Mouse (Mus musculus) yolk sac, embryonic 10.5 days (tissue): Measurements from ENCODE around the gene 1700034J05Rik.

Source experiments
- DNase-seq: peaks from one replicate; pipeline ENCODE4 v3.0.0-alpha.2; 2017; ENCODE audit warnings: low spot score

Gene 1700034J05Rik

DNA sequence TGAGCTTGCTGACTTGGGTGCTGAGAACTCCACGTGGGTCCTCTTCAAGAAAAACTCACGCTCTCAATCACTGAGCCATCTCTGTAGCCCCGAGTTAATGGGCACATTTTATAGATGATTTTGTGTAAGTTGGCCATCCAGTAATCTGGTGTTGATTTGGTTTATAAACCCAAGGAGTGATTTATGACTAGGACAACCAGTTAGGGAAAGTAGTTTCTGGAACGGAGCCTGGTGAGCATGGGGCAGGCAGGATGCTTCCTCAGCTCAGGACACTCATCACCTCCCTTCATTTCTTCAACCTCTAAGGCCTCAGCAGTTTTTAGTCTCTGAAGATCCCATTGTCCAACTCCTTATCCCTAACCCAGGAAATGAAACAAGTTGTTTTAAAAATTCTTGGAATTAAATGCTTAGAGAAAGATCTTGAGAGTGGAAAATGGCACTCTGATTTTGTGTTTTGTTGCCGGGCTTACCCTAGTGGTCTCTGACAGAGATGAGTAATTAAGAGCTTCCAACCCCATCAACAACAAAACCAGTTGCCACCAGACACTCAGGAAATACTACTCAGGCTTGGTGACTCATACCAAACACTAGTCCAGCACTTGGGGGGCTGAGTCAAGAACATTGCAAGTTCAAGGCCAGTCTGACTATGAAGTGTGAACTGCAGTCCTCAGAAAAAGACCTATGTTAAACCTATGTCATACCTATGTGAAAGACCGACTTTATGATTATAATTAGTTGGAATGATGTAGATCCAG, 9.4 kb upstream of the 1700034J05Rik start:
- DNase-seq: no peak

DNA sequence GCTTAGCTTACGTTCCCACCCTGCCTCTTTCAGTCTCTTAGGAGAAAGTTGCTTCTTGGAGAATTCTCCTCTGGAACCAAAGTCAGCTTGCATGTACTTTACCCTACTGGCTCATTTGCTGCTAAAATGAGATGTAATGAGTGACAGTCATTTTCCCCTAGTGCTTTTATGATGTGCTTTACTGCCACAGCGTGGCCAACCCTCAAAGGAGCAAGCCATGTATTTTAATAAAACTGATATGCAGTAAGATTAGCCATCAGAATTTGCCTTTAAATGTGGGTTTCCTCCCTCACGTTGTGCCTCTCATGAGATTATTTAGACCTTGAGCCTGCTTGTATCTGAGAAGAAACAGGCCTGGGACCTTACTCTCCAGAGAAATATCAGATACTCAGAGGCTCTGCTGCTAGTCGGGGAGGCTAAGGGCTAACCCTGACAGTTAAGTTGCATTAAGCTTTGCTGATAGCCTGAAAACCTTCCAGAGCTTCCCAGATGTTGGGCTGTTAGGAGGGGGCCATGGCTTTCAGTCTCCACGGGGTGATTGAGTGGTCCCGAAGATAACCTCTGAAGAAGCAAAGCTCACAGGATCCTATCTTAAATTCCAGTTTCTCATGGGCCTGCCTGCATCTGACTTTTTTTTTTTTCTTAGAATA, 7.7 kb upstream of the 1700034J05Rik start:
- DNase-seq: peak; percentile 45

GRCm38 (mm10) chr6:146960956-146961355, 6.7 kb upstream of the 1700034J05Rik start:
- no peak for DNase-seq

DNA sequence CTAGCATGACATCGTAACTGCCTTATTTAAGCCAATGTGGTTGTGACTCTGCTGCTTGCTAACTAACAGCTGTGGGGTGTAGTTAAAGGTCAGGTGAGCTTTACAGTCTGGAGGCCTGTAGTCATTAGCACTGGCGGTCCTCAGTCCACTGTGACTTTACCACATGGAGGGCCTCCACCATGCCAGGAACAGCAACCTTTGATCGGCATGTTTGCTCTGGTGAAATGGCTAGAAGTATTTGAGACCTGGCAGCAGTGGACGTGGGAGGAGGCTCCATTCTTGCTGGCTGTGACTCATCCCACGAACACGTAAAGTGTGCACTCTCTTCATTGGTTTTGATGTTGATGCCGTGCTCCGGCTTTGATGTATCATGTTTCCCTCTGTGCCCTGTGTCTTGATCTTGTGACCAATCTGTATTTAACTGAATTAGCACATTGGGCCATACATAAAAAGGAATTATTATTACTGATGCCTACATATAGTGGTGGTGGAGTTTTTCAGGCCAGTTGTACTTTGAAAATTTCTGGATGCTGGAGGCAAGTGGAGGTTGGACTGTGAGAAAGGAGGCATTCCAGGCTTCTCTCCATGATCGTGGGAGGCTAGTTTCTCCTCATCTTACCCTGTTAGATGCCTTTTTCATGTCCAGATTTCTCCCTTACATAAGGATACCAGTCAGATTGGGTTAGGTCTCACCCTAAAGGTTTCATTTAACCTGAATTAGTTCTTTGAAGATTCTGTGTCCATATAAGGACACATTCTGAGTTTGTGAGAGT, 5.9 kb upstream of the 1700034J05Rik start:
- no peak for DNase-seq

- DNase-seq: no peak
Measured at GRCm38 (mm10) chr6:146958694-146959093, 4.5 kb upstream of the 1700034J05Rik start.

GRCm38 (mm10) chr6:146956961-146957360, 2.7 kb upstream of the 1700034J05Rik start:
- no peak for DNase-seq

- DNase-seq: peak; percentile 69
Measured at GRCm38 (mm10) chr6:146955896-146956295, 1.7 kb upstream of the 1700034J05Rik start.

GRCm38 (mm10) chr6:146955475-146955874, 1.3 kb upstream of the 1700034J05Rik start:
- DNase-seq: no peak

DNA sequence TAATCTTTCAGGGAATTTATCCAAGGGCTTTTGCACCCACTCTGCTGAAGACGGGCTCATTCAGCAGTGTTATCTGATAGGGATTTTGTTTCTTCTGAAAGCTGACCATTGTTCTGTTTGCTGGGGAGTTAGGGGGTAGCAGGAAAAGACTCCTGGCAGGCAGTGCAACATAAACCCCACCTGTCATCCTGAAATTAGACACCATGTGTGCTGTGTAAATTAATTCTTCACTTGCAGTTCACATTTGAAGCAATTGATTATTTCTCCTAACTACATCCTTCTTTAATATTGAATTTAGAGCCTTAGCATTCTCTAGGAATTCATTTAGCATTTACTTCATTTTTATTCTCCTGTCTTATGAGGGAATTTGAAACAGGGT, 3.8 kb downstream of the 1700034J05Rik start:
- DNase-seq: no peak

DNA sequence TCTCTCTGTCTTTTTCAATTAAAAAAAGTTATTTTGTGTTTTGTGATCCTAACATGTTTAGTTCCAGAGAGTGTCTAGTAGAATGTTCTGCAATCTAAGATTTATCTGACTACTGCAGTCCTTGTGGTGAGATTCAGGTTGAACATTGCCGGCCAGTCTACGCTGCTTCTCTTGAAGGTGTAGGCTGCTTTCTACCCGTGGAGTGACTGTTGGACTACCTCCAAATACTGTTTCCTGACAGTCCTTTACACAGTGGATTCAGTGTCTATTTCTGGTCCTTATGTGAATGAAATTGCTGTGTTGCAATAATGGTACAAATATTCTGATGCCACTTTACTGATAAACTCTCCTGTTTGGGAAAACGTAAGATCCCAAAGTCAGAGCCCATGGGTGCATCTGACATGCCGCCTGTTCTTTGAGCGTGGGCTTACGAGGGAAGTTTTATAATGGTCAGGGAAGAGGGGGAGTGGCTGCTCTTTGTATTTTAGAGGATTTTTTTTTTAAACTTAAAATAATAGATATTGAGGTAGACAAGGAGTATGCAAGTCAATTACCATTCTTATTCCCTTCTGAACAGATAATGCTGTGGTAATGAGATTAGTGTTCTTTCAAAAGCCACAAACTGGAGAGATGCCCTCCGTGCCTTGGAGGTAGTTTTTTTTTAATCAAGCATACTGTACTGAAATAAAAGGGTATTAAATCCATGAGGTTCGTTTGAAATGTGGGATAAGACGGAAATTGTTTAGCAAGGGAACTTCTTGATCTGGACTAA, 4.4 kb downstream of the 1700034J05Rik start:
- DNase-seq: no peak

GRCm38 (mm10) chr6:146947186-146947585, 7.0 kb downstream of the 1700034J05Rik start:
- DNase-seq: no peak

DNA sequence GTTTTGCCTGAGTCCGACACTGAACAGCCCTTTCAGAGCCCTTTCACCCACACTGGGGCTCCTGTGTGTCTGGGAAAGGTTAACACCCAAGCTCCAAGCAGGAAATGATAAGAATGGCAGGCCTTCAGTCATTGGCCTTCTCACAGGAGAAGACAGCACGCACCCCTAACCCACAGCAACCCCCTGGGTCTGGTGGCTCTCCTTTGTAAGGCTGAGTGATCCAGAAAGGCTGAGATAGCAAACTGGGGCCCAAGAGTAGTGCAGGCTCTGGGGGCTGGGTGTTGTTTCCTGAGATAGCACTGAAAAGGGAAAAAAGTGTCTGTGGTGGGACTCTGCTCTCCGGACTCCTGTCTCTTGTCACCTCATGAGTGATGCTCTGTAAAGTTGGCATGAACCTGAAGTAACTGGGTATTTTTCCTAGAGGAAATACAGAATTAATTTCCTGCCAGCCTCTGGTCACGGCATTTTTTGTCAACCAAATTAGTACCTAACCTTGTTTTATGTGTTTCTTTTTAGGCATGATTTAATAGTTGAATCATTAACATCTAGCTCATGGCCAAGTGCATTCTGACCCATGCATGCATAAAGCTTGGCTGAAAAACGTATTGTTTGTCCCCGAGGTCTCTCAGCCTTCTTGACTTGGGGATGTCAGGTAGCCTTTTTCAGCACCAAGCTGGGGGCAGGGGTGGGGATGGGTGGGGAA, 7.7 kb downstream of the 1700034J05Rik start:
- no peak for DNase-seq

GRCm38 (mm10) chr6:146944830-146945229, 9.4 kb downstream of the 1700034J05Rik start:
- peak; percentile 57 for DNase-seq

- no peak for DNase-seq
Measured at GRCm38 (mm10) chr6:146944009-146944408, 10.2 kb downstream of the 1700034J05Rik start.

DNA sequence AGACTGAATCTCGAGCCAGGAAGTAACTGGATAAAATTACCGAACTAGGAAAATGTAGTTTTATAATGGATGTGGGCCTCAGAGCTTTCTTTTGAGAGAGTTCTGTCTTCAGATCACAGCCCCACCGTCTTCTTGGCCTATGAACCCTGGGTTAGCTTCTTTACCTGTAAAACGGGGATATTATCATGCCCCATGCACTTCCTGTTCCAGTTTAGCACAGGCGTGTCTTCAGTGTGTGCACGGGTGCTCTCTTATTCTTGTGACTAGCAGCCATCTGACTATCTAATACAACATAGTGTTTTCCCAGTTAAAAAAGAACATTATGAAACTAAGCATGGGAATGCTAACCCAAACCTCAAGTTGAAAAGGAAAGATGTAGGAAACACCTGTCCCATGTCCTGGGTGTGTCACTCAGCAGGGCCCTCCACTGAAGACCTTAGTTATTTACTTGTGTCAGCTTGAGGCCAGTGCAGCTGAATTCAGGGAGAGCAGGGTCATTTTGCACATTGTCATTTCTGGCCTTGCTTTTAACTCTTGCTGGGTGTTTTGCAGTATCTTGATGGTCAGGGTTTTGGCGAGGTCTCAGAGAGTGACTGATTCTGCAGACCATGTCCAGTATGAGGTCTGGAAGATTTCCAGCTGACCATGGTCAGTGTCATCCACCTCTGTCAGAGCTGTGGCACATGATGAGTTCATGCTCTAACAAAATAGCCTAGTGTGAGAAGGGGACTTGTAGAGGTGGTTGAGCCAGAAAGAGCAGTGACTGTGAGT, 12.5 kb downstream of the 1700034J05Rik start:
- DNase-seq: no peak

DNA sequence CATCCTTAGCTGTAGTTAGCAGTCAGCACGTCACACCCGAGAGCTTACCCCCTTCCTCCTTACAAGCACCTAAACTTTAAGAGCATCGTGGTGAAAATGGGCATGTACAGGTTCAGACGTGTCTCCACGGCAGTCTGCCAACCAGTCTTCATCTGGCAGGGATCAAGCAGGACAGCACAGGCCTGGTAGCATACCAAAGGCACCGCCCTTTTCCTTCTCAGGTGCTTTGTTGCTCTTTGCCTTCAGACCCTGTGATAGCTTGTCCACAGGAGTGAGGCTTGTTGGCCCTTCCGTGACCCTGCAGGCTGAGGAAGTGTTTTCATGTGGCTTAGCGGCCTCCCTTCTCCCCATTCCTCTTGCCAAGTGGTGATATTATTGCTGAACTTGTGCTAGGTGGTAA, 15.2 kb downstream of the 1700034J05Rik start:
- DNase-seq: no peak

- no peak for DNase-seq
Measured at GRCm38 (mm10) chr6:146935957-146936356, 18.3 kb downstream of the 1700034J05Rik start.

GRCm38 (mm10) chr6:146933123-146933522, 21.1 kb downstream of the 1700034J05Rik start:
- peak; percentile 59 for DNase-seq

DNA sequence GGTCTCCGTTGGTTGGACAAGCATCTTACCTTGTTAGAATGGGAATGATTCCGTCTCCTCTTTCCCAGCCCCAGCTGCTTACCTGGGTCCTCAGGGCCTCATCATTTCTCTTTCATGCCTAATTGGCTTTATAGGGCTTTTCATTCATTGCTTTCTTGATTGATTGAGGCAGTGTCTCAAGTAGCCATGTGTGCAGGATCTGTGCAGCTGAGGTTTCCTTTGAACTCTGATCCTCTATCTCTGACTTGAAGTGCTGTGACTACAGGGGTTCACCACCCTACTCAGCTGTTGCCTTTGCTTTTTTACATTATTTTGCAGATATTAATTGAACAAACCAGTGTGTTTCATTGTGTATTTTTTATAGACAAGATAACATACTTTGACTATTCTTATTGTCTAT, 25.2 kb downstream of the 1700034J05Rik start:
- DNase-seq: no peak

DNA sequence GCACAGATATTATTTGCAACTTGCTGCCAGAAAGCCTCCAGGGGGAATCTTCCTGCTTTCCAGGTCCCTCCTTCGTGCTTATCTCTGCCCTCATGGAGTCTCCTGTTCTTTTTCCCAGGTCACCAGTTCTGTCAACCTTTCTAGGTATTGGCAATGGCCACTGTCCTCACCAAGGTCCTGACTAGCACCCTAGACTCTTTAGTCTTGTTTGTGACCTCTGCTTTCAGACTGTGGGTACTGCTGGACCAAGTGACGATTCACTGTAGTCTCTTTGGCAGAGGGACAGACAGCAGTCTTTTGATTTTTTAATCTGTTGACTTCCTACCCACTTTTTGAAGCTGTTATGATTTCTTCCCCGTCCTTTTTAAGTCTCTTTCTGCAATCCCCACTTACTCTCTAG, 26.1 kb downstream of the 1700034J05Rik start:
- no peak for DNase-seq
